Mouse (Mus musculus) stomach, postnatal 0 days (tissue): ENCODE data around the gene Tspyl1.

Experiments used
- CTCF ChIP-seq: IDR thresholded peaks from 2 replicates; pipeline ENCODE4 v1.5.1; 2016; ENCODE audit warnings: antibody characterized with exemption, low read depth, mild to moderate bottlenecking, moderate library complexity
- EP300 ChIP-seq: optimal IDR thresholded peaks from 2 replicates; pipeline ENCODE3; 2016; ENCODE audit warnings: antibody characterized with exemption

GRCm38 (mm10) chr10:34297980-34298753, 16.2 kb downstream of the Tspyl1 start:
- TF ChIP-seq CTCF (no peak), EP300 (no peak)
